Mouse (Mus musculus): Measurements from ENCODE around the gene Taf10.

DNA sequence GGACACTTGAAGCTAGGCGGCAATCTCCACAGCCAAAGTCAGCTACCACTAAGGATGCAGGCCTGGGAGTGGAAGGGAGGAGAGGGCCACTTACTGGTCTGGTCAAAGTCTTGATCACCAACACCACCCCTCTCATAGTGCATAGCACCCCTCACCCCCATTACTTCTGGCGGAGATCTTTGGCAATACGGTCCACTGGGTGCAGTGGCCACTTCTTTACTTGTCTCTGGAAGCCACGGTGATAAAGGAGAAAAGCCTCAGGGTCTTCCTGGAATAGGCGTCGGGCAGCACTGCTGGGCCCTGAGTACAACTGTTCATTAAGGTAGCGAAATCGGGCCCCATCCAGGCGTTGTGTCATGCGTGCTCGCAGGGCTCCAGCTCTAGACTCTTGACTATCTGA is 10.3 kb downstream of the Taf10 start:
- TF ChIP-seq CTCF (IDR thresholded peaks at IDR 0.05; ENCODE audit: low read depth, low read length) (no peak), POLR2A (IDR thresholded peaks at IDR 0.05; ENCODE audit: extremely low read depth, insufficient read depth, low read length) (no peak)
